ENCODE assay signal across 27 mouse cellular contexts in genomic region chr1:90904729-90905404, GRCm38 (mm10). TPM values are rescaled to one million over a fixed set of nuclear protein-coding genes. Genes with fewer than 3 reads are reported as not detected.
A peak's percentile ranks its signal among the peaks of the same experiment; 100 is the strongest.
DNase-seq lines count a peak whose midpoint lies in the region; ATAC-seq and TF ChIP-seq lines count a peak whose summit lies in the region.
"Had no signal": no experiment of that assay in that cellular context is flagged by ENCODE, and none has a peak within 500 bp of the region (broad histone marks: within the 10 kb centered on the region; RNA-seq: fewer than 3 reads in every experiment).

No protein-coding gene starts in this region.

- H3K9me3 ChIP-seq in liver, postnatal 0 days (ENCODE audit: low read length), result no peaks in the 10 kb centered on the region
- no peaks in the 10 kb centered on the region for H3K9me3 ChIP-seq in embryonic facial prominence, embryonic 14.5 days (ENCODE audit: control insufficient read depth, low read length)
- H3K9me3 ChIP-seq: forebrain, embryonic 13.5 days; limb, embryonic 12.5 days; neural tube, embryonic 12.5 days had no signal

- no peaks in the 10 kb centered on the region for H3K27me3 ChIP-seq in liver, postnatal 0 days (ENCODE audit: insufficient read depth, low read length)
- H3K27me3 ChIP-seq in embryonic facial prominence, embryonic 14.5 days (replicated peaks; ENCODE audit: control insufficient read depth, insufficient read depth, low read length), result no peaks in the 10 kb centered on the region
- no peaks in the 10 kb centered on the region for H3K27me3 ChIP-seq in myocyte (ENCODE audit: control insufficient read depth, insufficient read depth, insufficient read length)
- H3K27me3 ChIP-seq: forebrain, embryonic 13.5 days; limb, embryonic 12.5 days; neural tube, embryonic 12.5 days had no signal

- H3K79me2 ChIP-seq in myocyte (ENCODE audit: control insufficient read depth, insufficient read depth), result no peaks in the 10 kb centered on the region

- no peaks in the 10 kb centered on the region for H3K4me1 ChIP-seq in liver, postnatal 0 days (ENCODE audit: insufficient read depth)
- H3K4me1 ChIP-seq in embryonic facial prominence, embryonic 14.5 days (ENCODE audit: control insufficient read depth, insufficient read depth, low read length), result peaks cover 29% of the 10 kb centered on the region
- H3K4me1 ChIP-seq: forebrain, embryonic 13.5 days had no signal

- TF ChIP-seq CTCF in liver, postnatal 0 days (IDR thresholded peaks at IDR 0.05; ENCODE audit: low read depth), result no peak
- no peak for TF ChIP-seq CTCF in gastrocnemius, adult 2 months (IDR thresholded peaks at IDR 0.05)

- peak; percentile 58; the same call in 1 of the 2 replicates for ATAC-seq in liver, postnatal 0 days
- ATAC-seq in embryonic facial prominence, embryonic 14.5 days (ENCODE audit: low read depth), result no peak
- ATAC-seq: forebrain, embryonic 13.5 days had no signal

- no peak overlapping the region for H3K4me3 ChIP-seq in liver, postnatal 0 days (ENCODE audit: low read depth, low read length)
- no peak overlapping the region for H3K4me3 ChIP-seq in embryonic facial prominence, embryonic 14.5 days (ENCODE audit: low read depth, low read length)
- no peak overlapping the region for H3K4me3 ChIP-seq in myocyte
- no peak overlapping the region for H3K4me3 ChIP-seq in gastrocnemius, adult 2 months
- H3K4me3 ChIP-seq: forebrain, embryonic 13.5 days; limb, embryonic 12.5 days; neural tube, embryonic 12.5 days had no signal

- no peak overlapping the region for H3K4me2 ChIP-seq in liver, postnatal 0 days (ENCODE audit: low read depth, low read length)
- H3K4me2 ChIP-seq in embryonic facial prominence, embryonic 14.5 days (ENCODE audit: low read depth, low read length), result no peak overlapping the region
- H3K4me2 ChIP-seq in myocyte (ENCODE audit: low read depth), result peak overlapping the region; percentile 4
- H3K4me2 ChIP-seq: forebrain, embryonic 13.5 days; limb, embryonic 12.5 days; neural tube, embryonic 12.5 days had no signal

- 68% methylated on average over 7 of the region's 7 CpGs for WGBS in liver, postnatal 0 days (ENCODE audit: insufficient replicate concordance)
- WGBS in embryonic facial prominence, embryonic 14.5 days, result 89% methylated on average over 7 of the region's 7 CpGs

- no peak overlapping the region for H3K9ac ChIP-seq in liver, postnatal 0 days (replicated peaks)
- H3K9ac ChIP-seq in embryonic facial prominence, embryonic 14.5 days (ENCODE audit: low read depth, low read length), result no peak overlapping the region
- H3K9ac ChIP-seq: forebrain, embryonic 13.5 days; limb, embryonic 12.5 days; neural tube, embryonic 12.5 days had no signal

- TF ChIP-seq EP300 in liver, postnatal 0 days (IDR thresholded peaks at IDR 0.05; ENCODE audit: low read depth), result no peak

- no peak overlapping the region for H3ac ChIP-seq in myocyte (ENCODE audit: control insufficient read depth, insufficient read length)

- DNase-seq in heart, adult 11 months, result peak; percentile 76
- DNase-seq in heart, adult 9 months (ENCODE audit: low spot score in 2 of 2), result no peak
- DNase-seq in liver, postnatal 0 days, result no peak
- no peak for DNase-seq in liver
- DNase-seq in embryonic facial prominence, embryonic 14.5 days (ENCODE audit: low spot score), result no peak
- no peak for DNase-seq in gastrocnemius, adult 2 months
- no peak for DNase-seq in gastrocnemius, postnatal 10 days
- DNase-seq: adrenal gland, postnatal 10 days; cerebellum, adult 11-12 months; gastrocnemius, postnatal 36 days; right cerebral cortex, postnatal 14 days; thymus, postnatal 36 days had no signal

- no peak for TF ChIP-seq POLR2A in myocyte (IDR thresholded peaks at IDR 0.05; ENCODE audit: insufficient read length, low read depth)

- no peaks in the 10 kb centered on the region for H3K36me3 ChIP-seq in liver, postnatal 0 days (replicated peaks; ENCODE audit: insufficient read depth, low read length)
- no peaks in the 10 kb centered on the region for H3K36me3 ChIP-seq in embryonic facial prominence, embryonic 14.5 days (ENCODE audit: control insufficient read depth, insufficient read depth, low read length)
- H3K36me3 ChIP-seq in myocyte (ENCODE audit: control insufficient read depth, insufficient read depth), result no peaks in the 10 kb centered on the region
- H3K36me3 ChIP-seq: limb, embryonic 12.5 days; neural tube, embryonic 12.5 days had no signal

- no peak overlapping the region for H3K27ac ChIP-seq in liver, postnatal 0 days (ENCODE audit: low read depth)
- H3K27ac ChIP-seq in embryonic facial prominence, embryonic 14.5 days (replicated peaks; ENCODE audit: low read depth, low read length), result peak overlapping the region; percentile 89
- H3K27ac ChIP-seq in gastrocnemius, adult 2 months, result no peak overlapping the region
- H3K27ac ChIP-seq: forebrain, embryonic 13.5 days; limb, embryonic 12.5 days; neural tube, embryonic 12.5 days had no signal

- intact Hi-C loops in gastrocnemius, adult 2 months (cut with DNase I), result no loop called here

TF ChIP-seq in myocyte, 11 proteins besides CTCF, POLR2A, EP300 and RAD21:
- TF ChIP-seq MYOG (IDR thresholded peaks at IDR 0.05; ENCODE audit: control insufficient read depth in 1 of 3, insufficient read depth in 1 of 3, insufficient read length in 2 of 3, low read depth in 2 of 3), result no peak
- TF ChIP-seq POLR2AphosphoS2 (IDR thresholded peaks at IDR 0.05; ENCODE audit: insufficient read length, low read depth), result no peak

RNA-seq across cellular contexts. Expression of gene Mlph, which starts 10.0 kb away (rescaled TPM):
- 0.06 TPM in 1 of 2 replicates, not detected in the other for polyA plus RNA-seq in liver, postnatal 0 days (2015; fragmentation: Nextera tagmentation; extraction: Ambion mirVana)
- polyA plus RNA-seq in embryonic facial prominence, embryonic 14.5 days (2014; fragmentation: Nextera tagmentation; extraction: Ambion mirVana), result 0.86 and 1.1 TPM in 2 replicates
- 0.11 TPM for polyA plus RNA-seq in myocyte (2012; fragmentation: generic; extraction: Trizol)
- under 1 TPM; 0.20 to 0.25 TPM for total RNA-seq in gastrocnemius, adult 2 months (2021)
- total RNA-seq in gastrocnemius, postnatal 10 days (2021), result under 1 TPM; 0.31 to 0.50 TPM
- total RNA-seq: CH12.LX; megakaryocyte-erythroid progenitor cell, adult 5-6 weeks had no signal
- polyA plus RNA-seq: hindbrain, embryonic 11.5 days had no signal

RNA-seq across cellular contexts. Expression of gene Prlh, which starts 48.0 kb away (rescaled TPM):
- not detected in 2 replicates for polyA plus RNA-seq in liver, postnatal 0 days (2015; fragmentation: Nextera tagmentation; extraction: Ambion mirVana)
- polyA plus RNA-seq in embryonic facial prominence, embryonic 14.5 days (2014; fragmentation: Nextera tagmentation; extraction: Ambion mirVana), result not detected in 2 replicates
- polyA plus RNA-seq in myocyte (2012; fragmentation: generic; extraction: Trizol), result not detected
- total RNA-seq in gastrocnemius, adult 2 months (2021), result not detected
- not detected for total RNA-seq in gastrocnemius, postnatal 10 days (2021)
- total RNA-seq: adrenal gland, postnatal 10 days; CH12.LX; gastrocnemius, postnatal 36 days; layer of hippocampus, adult 18-20 months; left cerebral cortex, adult 18-20 months; megakaryocyte-erythroid progenitor cell, adult 5-6 weeks; midbrain, postnatal 0 days had no signal
- polyA plus RNA-seq: brain, embryonic 14.5 days; embryonic facial prominence, embryonic 11.5 days; forebrain, embryonic 13.5 days; heart, embryonic 16.5 days; hindbrain, embryonic 11.5 days; kidney, embryonic 16.5 days; limb, embryonic 12.5 days; midbrain, postnatal 0 days; neural tube, embryonic 12.5 days; spleen, adult 2 months had no signal
